Mouse (Mus musculus) limb, embryonic 15.5 days (tissue): ENCODE measurements at regions not wholly inside any gene's neighbourhood (a gene's known extent, or its start where the extent isn't known, plus 50 kb on each side); places are given as distances from the start of the nearest gene placed in this dataset.

ENCODE experiments used
- ATAC-seq: fragments of 200-750 bp; cut with Nextera tagmentation; 2 replicates; pipeline ENCODE4 v1.8.0; 2017; ENCODE audit warnings: low read depth, moderate TSS enrichment; ENCODE audit not compliant: insufficient number of reproducible peaks, low FRiP score, low TSS enrichment
- H3K27ac ChIP-seq: fragments of 300-500 bp; sonication (generic); 2 replicates; pipeline ENCODE4 v1.5.1; 2015; ENCODE audit warnings: moderate library complexity, mild to moderate bottlenecking, inconsistent platforms
- H3K27me3 ChIP-seq: fragments of 300-500 bp; sonication (generic); 2 replicates; pipeline ENCODE4 v1.6.1; 2015; ENCODE audit warnings: inconsistent platforms
- H3K36me3 ChIP-seq: fragments of 300-500 bp; sonication (generic); 2 replicates; pipeline ENCODE4 v1.6.1; 2015; ENCODE audit warnings: inconsistent platforms
- H3K4me1 ChIP-seq: fragments of 300-500 bp; sonication (generic); 2 replicates; pipeline ENCODE4 v1.6.1; 2015; ENCODE audit warnings: inconsistent platforms
- H3K4me2 ChIP-seq: fragments of 300-500 bp; sonication (generic); 2 replicates; pipeline ENCODE4 v1.6.1; 2015; ENCODE audit warnings: mild to moderate bottlenecking, inconsistent platforms
- H3K4me3 ChIP-seq: fragments of 300-500 bp; sonication (generic); 2 replicates; pipeline ENCODE4 v1.5.1; 2015; ENCODE audit warnings: mild to moderate bottlenecking, inconsistent platforms
- H3K9ac ChIP-seq: fragments of 300-500 bp; sonication (generic); 2 replicates; pipeline ENCODE4 v1.6.1; 2015; ENCODE audit warnings: inconsistent platforms
- H3K9me3 ChIP-seq: fragments of 300-500 bp; sonication (generic); 2 replicates; pipeline ENCODE4 v1.6.1; 2016; ENCODE audit warnings: inconsistent platforms
- WGBS: fragments of 180-500 bp; shearing (Covaris S2); methylation state at CpG from one replicate; pipeline ENCODE4 v1.1.7; 2015; 5-methylcytosine and 5-hydroxymethylcytosine counted together

DNA sequence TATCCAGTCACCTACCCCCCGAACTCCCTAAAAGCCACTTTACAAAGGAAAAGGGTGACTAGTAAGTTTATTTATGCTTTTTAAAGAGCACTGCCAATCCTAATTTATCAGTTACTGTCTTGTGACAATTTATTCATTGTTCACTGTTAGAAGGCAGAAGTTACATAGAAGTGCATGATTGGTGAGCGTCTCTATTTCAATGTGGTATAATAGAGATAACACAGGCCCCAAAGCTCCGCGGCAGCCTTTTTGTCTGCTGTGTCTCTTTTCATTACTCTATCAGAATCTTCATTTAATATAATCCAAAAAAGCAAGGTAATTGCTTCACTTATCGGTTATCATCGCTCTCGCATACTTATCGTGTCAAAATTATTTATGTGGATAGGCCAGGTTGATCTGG lies 207.1 kb downstream of the Lmo4 start:
- Histone ChIP-seq H3K36me3 (no peaks in the 10 kb centered on the region), H3K27ac (no peak overlapping the region), H3K4me2 (no peak overlapping the region), H3K4me3 (no peak overlapping the region), H3K9me3 (no peaks in the 10 kb centered on the region), H3K27me3 (no peaks in the 10 kb centered on the region), H3K9ac (no peak overlapping the region), H3K4me1 (no peaks in the 10 kb centered on the region)
- no peak for ATAC-seq
- WGBS: 94% methylated on average over 8 of the region's 8 CpGs

GRCm38 (mm10) chr3:143995045-143995444 lies 210.0 kb downstream of the Lmo4 start:
- H3K9me3 ChIP-seq: no peaks in the 10 kb centered on the region
- no peak overlapping the region for H3K27ac ChIP-seq
- H3K4me1 ChIP-seq: no peaks in the 10 kb centered on the region
- H3K36me3 ChIP-seq: no peaks in the 10 kb centered on the region
- ATAC-seq: no peak; the same call in 1 of the 2 replicates
- WGBS: 93% methylated on average over 3 of the region's 3 CpGs
- no peaks in the 10 kb centered on the region for H3K27me3 ChIP-seq
- H3K9ac ChIP-seq: no peak overlapping the region
- H3K4me3 ChIP-seq: no peak overlapping the region
- no peak overlapping the region for H3K4me2 ChIP-seq

DNA sequence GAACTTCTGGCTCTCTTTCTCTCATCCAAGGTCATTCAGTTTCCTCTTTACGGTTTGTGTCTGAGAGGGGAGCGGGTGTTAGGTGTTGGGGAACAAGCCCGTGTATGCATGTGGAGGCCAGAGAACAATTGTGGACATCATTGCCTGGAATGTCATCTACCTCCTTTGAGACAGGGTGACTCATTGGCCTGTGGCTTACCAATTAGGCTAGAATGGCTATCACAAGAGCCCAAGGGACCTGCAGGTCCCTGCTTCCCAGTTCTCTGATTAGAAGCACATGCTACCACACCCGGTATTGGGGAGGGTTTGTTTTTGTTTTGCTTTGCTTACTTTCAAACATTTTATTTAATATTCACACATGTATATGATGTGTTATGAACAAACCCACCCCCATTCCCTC lies 216.0 kb downstream of the Lmo4 start:
- H3K4me3 ChIP-seq: no peak overlapping the region
- no peaks in the 10 kb centered on the region for H3K4me1 ChIP-seq
- H3K27me3 ChIP-seq: no peaks in the 10 kb centered on the region
- WGBS: 83% methylated on average over 4 of the region's 4 CpGs
- H3K36me3 ChIP-seq: no peaks in the 10 kb centered on the region
- H3K27ac ChIP-seq: no peak overlapping the region
- ATAC-seq: no peak
- H3K9me3 ChIP-seq: no peaks in the 10 kb centered on the region
- H3K4me2 ChIP-seq: no peak overlapping the region
- H3K9ac ChIP-seq: no peak overlapping the region

GRCm38 (mm10) chr3:143988037-143988436 lies 217.0 kb downstream of the Lmo4 start:
- H3K27me3 ChIP-seq: no peaks in the 10 kb centered on the region
- H3K4me2 ChIP-seq: no peak overlapping the region
- no peak overlapping the region for H3K27ac ChIP-seq
- no peaks in the 10 kb centered on the region for H3K4me1 ChIP-seq
- WGBS: 93% methylated on average over 5 of the region's 5 CpGs
- H3K9me3 ChIP-seq: no peaks in the 10 kb centered on the region
- H3K9ac ChIP-seq: no peak overlapping the region
- H3K36me3 ChIP-seq: no peaks in the 10 kb centered on the region
- ATAC-seq: no peak
- no peak overlapping the region for H3K4me3 ChIP-seq

DNA sequence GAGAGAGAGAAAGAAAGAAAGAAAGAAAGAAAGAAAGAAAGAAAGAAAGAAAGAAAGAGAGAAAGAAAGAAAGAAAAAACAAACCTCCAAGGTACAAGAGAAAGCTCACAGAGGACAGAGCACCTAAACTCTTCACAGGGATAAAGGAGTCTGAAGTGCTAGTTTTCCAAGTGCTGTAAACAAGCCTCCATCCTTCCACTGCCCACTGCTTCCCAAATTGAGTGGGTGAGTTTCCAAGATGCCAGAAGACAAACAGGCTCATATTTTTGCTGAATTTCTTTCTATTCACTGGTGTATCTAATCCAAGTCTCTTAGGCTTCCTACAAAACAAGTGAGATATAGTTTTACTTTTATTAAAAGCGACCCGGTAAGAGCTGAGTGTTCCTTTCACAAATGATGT lies 218.2 kb downstream of the Lmo4 start:
- H3K27ac ChIP-seq: no peak overlapping the region
- WGBS: 95% methylated on average over 2 of the region's 2 CpGs
- no peaks in the 10 kb centered on the region for H3K9me3 ChIP-seq
- H3K4me1 ChIP-seq: no peaks in the 10 kb centered on the region
- no peak overlapping the region for H3K4me3 ChIP-seq
- H3K36me3 ChIP-seq: no peaks in the 10 kb centered on the region
- ATAC-seq: no peak
- no peak overlapping the region for H3K9ac ChIP-seq
- H3K4me2 ChIP-seq: no peak overlapping the region
- no peaks in the 10 kb centered on the region for H3K27me3 ChIP-seq

DNA sequence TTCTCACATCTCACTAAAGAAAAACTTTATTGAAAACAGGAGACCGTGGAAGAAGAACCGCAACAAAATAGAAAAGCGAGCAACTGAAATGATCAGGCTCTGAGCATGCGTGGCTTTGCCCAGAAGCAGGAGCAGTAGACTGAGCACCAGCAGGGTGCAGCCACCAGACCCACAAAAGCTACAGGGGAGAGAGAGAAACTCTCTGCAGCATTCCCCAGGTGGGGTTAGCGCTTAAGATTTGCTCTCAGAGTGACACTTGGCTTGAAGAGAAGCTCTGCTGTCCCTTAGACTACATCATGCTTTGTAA lies 218.9 kb downstream of the Lmo4 start:
- no peak overlapping the region for H3K27ac ChIP-seq

DNA sequence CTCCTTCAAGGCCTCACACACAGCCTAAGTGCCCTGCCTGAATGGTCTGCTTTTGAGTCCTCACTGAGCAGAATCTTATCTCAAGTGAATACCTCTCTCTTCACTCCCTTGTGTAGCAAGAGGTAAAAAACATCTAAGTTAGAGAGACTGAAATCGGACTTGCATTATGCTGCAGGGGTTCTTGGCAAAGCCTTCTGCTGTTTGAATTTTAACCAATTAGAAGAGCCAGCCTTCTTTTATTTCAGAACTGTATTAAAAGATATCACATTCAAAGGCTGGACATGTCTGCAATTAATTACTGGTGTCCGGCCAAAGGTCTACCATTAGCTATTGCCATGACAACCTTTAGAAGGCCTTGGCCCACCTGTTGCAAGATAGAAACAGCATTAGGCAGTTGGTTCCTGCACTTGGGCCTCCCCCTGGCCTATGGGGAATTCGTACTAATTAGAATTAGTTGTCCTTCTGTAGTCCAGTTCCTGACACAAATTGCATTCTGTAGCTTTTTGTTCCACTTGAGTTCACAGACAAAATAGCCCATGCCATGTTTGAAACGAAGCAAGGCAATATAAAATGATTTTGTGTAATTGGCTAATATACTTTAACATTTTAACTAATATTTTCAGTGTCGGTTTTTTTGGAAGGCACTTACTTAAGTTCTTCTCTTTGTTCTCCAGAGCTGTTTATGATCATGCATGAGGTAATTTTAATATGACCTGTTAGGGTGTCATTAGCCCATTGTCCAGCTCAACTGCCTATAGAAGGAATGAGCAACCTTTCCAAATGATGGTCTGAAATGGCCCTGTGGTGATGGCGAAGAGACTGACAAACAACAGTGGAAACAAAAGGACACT lies 219.4 kb downstream of the Lmo4 start:
- Histone ChIP-seq H3K27ac (no peak overlapping the region), H3K9ac (no peak overlapping the region), H3K4me3 (no peak overlapping the region), H3K27me3 (no peaks in the 10 kb centered on the region), H3K36me3 (no peaks in the 10 kb centered on the region), H3K4me2 (no peak overlapping the region), H3K9me3 (no peaks in the 10 kb centered on the region), H3K4me1 (no peaks in the 10 kb centered on the region)
- WGBS: 63% methylated on average over 6 of the region's 6 CpGs
- no peak for ATAC-seq

More for the DNA sequence above, 218.9 kb downstream of the Lmo4 start:
- H3K27me3 ChIP-seq: no peaks in the 10 kb centered on the region
- no peak overlapping the region for H3K4me3 ChIP-seq
- 72% methylated on average over 5 of the region's 5 CpGs for WGBS
- no peak overlapping the region for H3K9ac ChIP-seq
- H3K4me2 ChIP-seq: no peak overlapping the region
- ATAC-seq: no peak
- H3K9me3 ChIP-seq: no peaks in the 10 kb centered on the region
- no peaks in the 10 kb centered on the region for H3K36me3 ChIP-seq
- H3K4me1 ChIP-seq: no peaks in the 10 kb centered on the region

GRCm38 (mm10) chr3:143978703-143979102 lies 226.3 kb downstream of the Lmo4 start:
- no peak for ATAC-seq
- Histone ChIP-seq H3K4me2 (no peak overlapping the region), H3K9ac (no peak overlapping the region), H3K27ac (no peak overlapping the region), H3K4me3 (no peak overlapping the region), H3K27me3 (no peaks in the 10 kb centered on the region), H3K36me3 (no peaks in the 10 kb centered on the region), H3K9me3 (no peaks in the 10 kb centered on the region), H3K4me1 (no peaks in the 10 kb centered on the region)
- 86% methylated on average over 2 of the region's 2 CpGs for WGBS

DNA sequence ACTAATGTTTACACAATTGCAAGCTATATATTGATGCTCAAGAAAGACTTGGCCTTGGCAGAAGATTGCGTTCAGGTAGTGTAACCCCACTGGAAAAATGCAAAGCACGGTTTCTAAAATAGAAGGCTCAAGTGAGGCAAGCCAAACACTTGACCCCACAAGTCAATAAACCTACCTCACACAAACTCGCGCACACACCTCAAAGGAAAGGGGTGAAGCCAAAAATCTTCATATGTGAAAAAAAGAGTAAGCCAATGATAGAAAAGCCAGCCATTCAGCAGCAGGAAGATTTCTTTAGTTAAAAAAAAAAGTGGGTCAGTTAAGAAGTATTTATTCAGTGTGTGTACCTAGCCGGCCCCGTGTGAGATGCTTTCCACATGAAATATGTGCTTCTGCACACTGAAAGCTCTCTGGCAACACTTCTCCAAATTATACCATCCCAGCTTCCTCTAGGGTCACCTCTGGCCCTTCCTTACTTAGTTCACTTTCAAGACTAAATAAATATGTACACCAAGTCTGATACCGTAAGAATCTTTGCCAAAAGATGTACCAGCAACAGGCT lies 227.1 kb downstream of the Lmo4 start:
- ATAC-seq: no peak
- Histone ChIP-seq H3K9me3 (no peaks in the 10 kb centered on the region), H3K27me3 (no peaks in the 10 kb centered on the region), H3K4me1 (no peaks in the 10 kb centered on the region), H3K4me2 (no peak overlapping the region), H3K4me3 (no peak overlapping the region), H3K9ac (no peak overlapping the region), H3K36me3 (no peaks in the 10 kb centered on the region), H3K27ac (no peak overlapping the region)
- WGBS: 77% methylated on average over 7 of the region's 7 CpGs

DNA sequence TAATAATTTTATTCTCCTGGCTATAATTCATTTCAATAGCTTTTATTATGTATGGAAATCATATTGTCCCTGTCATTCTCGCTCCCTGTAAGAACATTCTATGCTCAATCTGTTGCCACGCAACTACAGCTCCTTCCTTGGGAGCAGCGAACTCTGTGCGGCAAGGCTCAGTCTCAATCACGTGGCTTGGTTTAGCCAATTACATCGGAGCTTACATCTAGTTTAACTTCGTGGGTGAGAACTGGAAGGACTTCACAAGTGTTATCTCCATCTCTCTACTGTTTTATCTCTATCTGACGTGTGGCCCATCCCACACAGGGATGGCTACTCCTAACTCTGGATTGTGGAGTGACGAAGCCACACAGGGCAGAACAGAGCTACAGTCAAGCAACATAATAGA lies 231.4 kb downstream of the Lmo4 start:
- WGBS: 80% methylated on average over 9 of the region's 9 CpGs
- Histone ChIP-seq H3K4me2 (no peak overlapping the region), H3K27ac (no peak overlapping the region)

GRCm38 (mm10) chr3:143972351-143972750 lies 232.7 kb downstream of the Lmo4 start:
- Histone ChIP-seq H3K9ac (no peak overlapping the region), H3K27ac (no peak overlapping the region), H3K27me3 (no peaks in the 10 kb centered on the region), H3K9me3 (no peaks in the 10 kb centered on the region), H3K4me1 (no peaks in the 10 kb centered on the region), H3K4me2 (no peak overlapping the region), H3K4me3 (no peak overlapping the region), H3K36me3 (no peaks in the 10 kb centered on the region)
- ATAC-seq: no peak

More for the DNA sequence above, 231.4 kb downstream of the Lmo4 start:
- H3K27me3 ChIP-seq: no peaks in the 10 kb centered on the region
- no peak for ATAC-seq
- H3K4me3 ChIP-seq: no peak overlapping the region
- H3K9me3 ChIP-seq: no peaks in the 10 kb centered on the region
- no peaks in the 10 kb centered on the region for H3K4me1 ChIP-seq
- no peak overlapping the region for H3K9ac ChIP-seq
- no peaks in the 10 kb centered on the region for H3K36me3 ChIP-seq

DNA sequence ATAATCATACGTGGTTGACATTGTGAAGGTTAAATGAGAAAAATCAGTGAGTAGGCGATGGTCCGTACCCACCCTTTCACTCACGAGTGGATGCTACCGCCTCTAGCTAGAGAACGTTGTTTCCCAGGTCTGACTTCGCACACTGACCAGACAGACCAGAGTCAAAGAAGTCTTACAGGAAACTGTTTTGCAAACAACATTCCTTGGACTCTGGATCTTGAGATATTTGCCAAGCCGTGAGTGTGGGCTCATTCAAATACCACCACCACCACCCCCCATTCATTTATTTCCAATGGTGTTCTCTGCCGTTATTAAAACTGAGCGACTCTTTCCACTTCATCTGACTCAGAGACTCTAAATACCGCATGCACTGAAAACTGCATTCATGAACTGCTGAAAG lies 234.2 kb downstream of the Lmo4 start:
- no peaks in the 10 kb centered on the region for H3K4me1 ChIP-seq
- no peak overlapping the region for H3K27ac ChIP-seq
- H3K4me3 ChIP-seq: no peak overlapping the region
- H3K36me3 ChIP-seq: no peaks in the 10 kb centered on the region
- WGBS: 77% methylated on average over 11 of the region's 11 CpGs
- ATAC-seq: no peak
- no peaks in the 10 kb centered on the region for H3K9me3 ChIP-seq
- H3K9ac ChIP-seq: no peak overlapping the region
- no peak overlapping the region for H3K4me2 ChIP-seq
- H3K27me3 ChIP-seq: no peaks in the 10 kb centered on the region

GRCm38 (mm10) chr3:143955508-143955907 lies 249.5 kb downstream of the Lmo4 start:
- WGBS: 89% methylated on average over 7 of the region's 7 CpGs
- no peaks in the 10 kb centered on the region for H3K9me3 ChIP-seq
- peaks cover 8% of the 10 kb centered on the region; the same call in 1 of the 2 replicates for H3K4me1 ChIP-seq
- H3K9ac ChIP-seq: no peak overlapping the region
- no peak overlapping the region for H3K27ac ChIP-seq
- no peak overlapping the region for H3K4me2 ChIP-seq
- H3K4me3 ChIP-seq: no peak overlapping the region
- no peaks in the 10 kb centered on the region for H3K27me3 ChIP-seq
- no peak for ATAC-seq
- no peaks in the 10 kb centered on the region for H3K36me3 ChIP-seq
